Mouse (Mus musculus) embryonic fibroblast, embryonic 13.5 days (primary cell): ENCODE data around the gene Ssh1. TPM values are rescaled to one million over a fixed set of nuclear protein-coding genes. Genes with fewer than 3 reads are reported as not detected.

Experiments
- H3K27ac ChIP-seq: 2 replicates; pipeline ENCODE4 v1.5.1; 2012; ENCODE audit warnings: low read length, control low read depth, inconsistent platforms; ENCODE audit not compliant: insufficient read depth
- H3K4me1 ChIP-seq: 2 replicates; pipeline ENCODE4 v1.6.1; 2011; ENCODE audit warnings: low read length; ENCODE audit not compliant: control insufficient read depth, insufficient read depth
- H3K4me3 ChIP-seq: 2 replicates; pipeline ENCODE4 v1.5.1; 2011; ENCODE audit warnings: mild to moderate bottlenecking, control low read depth, low read length; ENCODE audit not compliant: insufficient read depth
- CTCF ChIP-seq: IDR thresholded peaks from 2 replicates; pipeline ENCODE4 v1.5.1; 2011; ENCODE audit warnings: mild to moderate bottlenecking, control low read depth, low read length, moderate library complexity, borderline replicate concordance; ENCODE audit not compliant: insufficient read depth
- POLR2A ChIP-seq: IDR thresholded peaks from 2 replicates; pipeline ENCODE4 v1.6.1; 2011; ENCODE audit warnings: low read depth, mild to moderate bottlenecking, control low read depth, low read length, moderate library complexity
- polyA plus RNA-seq: library from polyadenylated mRNA; stranded (reverse); fragments of >200 nt; gene quantifications from 2 replicates; pipeline ENCODE4 v1.2.4, GENCODE M21; 2011; ENCODE audit warnings: low read depth; ENCODE audit not compliant: missing spikeins, insufficient read length

Gene Ssh1
- polyA plus RNA-seq, 1 experiment: 22.9 TPM

DNA sequence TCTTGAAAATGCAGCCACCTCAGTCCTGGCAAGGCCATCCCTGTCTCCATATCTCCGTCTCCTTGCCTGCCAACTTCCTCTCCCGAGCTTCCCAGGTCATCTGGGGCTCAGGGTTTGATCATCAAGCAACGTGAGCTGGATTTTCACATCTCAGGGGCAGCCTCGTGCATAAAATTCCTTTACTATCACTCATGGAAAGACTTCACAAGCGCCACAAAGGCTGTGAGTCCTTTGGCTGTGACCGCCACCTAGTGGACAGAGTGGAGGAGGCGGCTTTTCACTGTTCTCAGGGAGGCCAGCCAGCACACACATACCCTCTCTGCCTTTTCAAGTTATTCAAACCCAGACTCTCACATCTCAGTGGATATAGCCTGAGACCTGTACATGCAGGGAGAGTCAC lies 39.3 kb downstream of the Ssh1 start:
- Histone ChIP-seq H3K4me1 (peaks cover 8% of the 10 kb centered on the region; the same call in 1 of the 2 replicates), H3K4me3 (no peak overlapping the region), H3K27ac (no peak overlapping the region)
- TF ChIP-seq POLR2A: no peak
- TF ChIP-seq CTCF: peak; percentile 73; the same call in 1 of the 2 replicates

DNA sequence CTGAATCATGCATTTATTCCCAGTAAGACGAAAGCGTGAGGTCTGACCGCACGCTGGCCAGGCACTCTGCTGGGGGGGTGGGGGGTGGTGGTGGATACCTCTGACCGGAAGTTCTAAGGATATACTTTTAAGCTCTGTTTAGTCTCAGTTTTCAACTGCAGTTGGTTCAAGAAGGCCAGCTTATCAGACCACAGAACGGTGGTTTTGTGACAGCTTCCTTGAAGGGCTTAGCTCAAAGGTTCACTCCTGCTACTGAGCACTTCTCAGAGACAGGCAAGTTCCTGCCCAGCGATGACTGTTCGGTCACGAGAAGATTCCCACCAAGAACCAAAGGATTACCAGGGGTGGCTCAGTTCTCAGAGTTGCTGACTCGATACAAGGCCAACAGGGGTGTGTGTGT lies 41.2 kb downstream of the Ssh1 start:
- TF ChIP-seq POLR2A (no peak), CTCF (no peak)
- H3K27ac ChIP-seq: peak overlapping the region; percentile 57
- peaks cover 8% of the 10 kb centered on the region; the same call in 1 of the 2 replicates for H3K4me1 ChIP-seq

GRCm38 (mm10) chr5:113951693-113952071 lies 42.0 kb downstream of the Ssh1 start:
- Histone ChIP-seq H3K4me1 (peaks cover 8% of the 10 kb centered on the region; the same call in 1 of the 2 replicates), H3K27ac (no peak overlapping the region), H3K4me3 (no peak overlapping the region)
- TF ChIP-seq POLR2A (no peak), CTCF (no peak)

More for the DNA sequence above, 41.2 kb downstream of the Ssh1 start:
- H3K4me3 ChIP-seq: no peak overlapping the region

DNA sequence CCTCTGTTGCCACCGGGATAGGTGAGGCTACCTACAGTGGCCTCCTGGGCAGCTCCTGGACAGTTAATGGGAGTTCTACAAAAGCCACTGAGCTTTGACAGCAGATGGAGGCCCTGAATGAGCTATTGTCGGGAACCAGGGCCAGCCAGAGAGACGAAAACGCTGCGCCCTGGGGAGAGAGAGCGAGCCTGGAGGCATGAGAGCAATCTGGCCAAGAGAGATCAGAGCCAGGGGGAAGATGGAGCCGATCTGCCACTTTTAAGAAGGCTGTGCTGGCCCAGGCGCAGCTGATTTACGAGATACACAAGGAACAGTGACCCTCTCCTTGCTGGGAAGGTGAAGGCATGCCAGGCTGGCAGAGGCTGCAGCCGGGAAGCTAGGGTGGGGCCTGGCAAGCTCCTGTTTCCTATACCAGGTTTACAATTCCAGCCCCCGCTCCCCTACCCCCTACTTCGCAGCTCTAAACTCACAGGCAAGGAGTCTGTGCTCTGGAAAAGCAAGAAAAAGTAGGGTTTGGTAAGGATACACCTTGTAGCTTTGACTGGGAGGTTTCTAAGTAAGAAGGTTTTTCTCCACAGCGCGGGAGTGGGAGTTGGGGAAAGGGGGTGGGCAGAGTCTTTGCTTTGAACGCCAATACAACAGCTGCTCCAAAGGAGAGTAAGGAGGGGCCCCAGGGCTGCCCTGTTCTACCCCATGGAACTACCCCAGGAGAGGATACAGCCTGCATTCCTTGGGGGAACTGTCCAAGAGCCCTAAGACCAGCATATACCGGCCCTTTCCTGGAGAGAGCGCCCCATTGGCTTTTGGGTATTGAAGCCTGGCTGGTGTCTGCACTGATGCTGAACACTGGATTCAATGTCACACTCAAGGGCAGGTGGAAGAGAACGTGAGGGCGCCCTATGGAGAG lies 42.7 kb downstream of the Ssh1 start:
- TF ChIP-seq CTCF (no peak), POLR2A (no peak)
- no peak overlapping the region for H3K27ac ChIP-seq
- no peak overlapping the region for H3K4me3 ChIP-seq
- peaks cover 8% of the 10 kb centered on the region; the same call in 1 of the 2 replicates for H3K4me1 ChIP-seq

- H3K27ac ChIP-seq: no peak overlapping the region
- H3K4me1 ChIP-seq: peaks cover 8% of the 10 kb centered on the region; the same call in 1 of the 2 replicates
- H3K4me3 ChIP-seq: no peak overlapping the region
- no peak for TF ChIP-seq POLR2A
- no peak for TF ChIP-seq CTCF
Observed at GRCm38 (mm10) chr5:113950133-113950532, 43.6 kb downstream of the Ssh1 start.

- Histone ChIP-seq H3K4me3 (no peak overlapping the region), H3K27ac (no peak overlapping the region), H3K4me1 (no peaks in the 10 kb centered on the region)
- TF ChIP-seq POLR2A: no peak
- TF ChIP-seq CTCF: no peak
Observed at GRCm38 (mm10) chr5:113947280-113947679, 46.4 kb downstream of the Ssh1 start.

- TF ChIP-seq CTCF (no peak), POLR2A (no peak)
- Histone ChIP-seq H3K4me3 (no peak overlapping the region), H3K4me1 (no peaks in the 10 kb centered on the region), H3K27ac (no peak overlapping the region)
Observed at GRCm38 (mm10) chr5:113945126-113945525, 48.6 kb downstream of the Ssh1 start.

DNA sequence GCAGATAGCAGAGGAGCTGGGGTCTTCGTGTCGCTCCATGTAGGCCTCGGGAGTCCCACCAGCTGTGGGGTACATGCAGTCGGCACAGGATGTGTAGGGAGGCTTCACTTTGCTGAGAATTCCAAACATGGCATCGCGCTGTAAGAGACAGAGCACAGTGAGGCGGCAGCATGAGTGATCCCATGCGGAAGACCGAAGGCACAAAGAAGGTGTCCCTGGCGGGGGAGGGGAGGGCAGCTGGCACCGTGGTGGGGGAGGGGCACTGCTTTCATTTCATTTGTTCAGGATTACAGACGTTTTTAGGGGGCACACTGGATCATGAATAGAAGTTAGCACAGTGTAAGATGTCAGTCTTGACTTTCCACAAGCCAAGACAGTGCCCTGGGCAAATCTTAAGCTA lies 50.4 kb downstream of the Ssh1 start:
- H3K4me3 ChIP-seq: no peak overlapping the region
- TF ChIP-seq CTCF: no peak
- TF ChIP-seq POLR2A: no peak
- no peak overlapping the region for H3K27ac ChIP-seq
- no peaks in the 10 kb centered on the region for H3K4me1 ChIP-seq

GRCm38 (mm10) chr5:113942580-113942979 lies 51.1 kb downstream of the Ssh1 start:
- Histone ChIP-seq H3K4me3 (no peak overlapping the region), H3K27ac (no peak overlapping the region), H3K4me1 (no peaks in the 10 kb centered on the region)
- TF ChIP-seq POLR2A (no peak), CTCF (peak; percentile 36; the same call in 1 of the 2 replicates)

- H3K4me1 ChIP-seq: no peaks in the 10 kb centered on the region
- no peak overlapping the region for H3K4me3 ChIP-seq
- no peak overlapping the region for H3K27ac ChIP-seq
- TF ChIP-seq CTCF (no peak), POLR2A (no peak)
Observed at GRCm38 (mm10) chr5:113939263-113939900, 54.3 kb downstream of the Ssh1 start.
